Mouse (Mus musculus): ENCODE results near the gene Olfr519.

Olfr519 gene

DNA sequence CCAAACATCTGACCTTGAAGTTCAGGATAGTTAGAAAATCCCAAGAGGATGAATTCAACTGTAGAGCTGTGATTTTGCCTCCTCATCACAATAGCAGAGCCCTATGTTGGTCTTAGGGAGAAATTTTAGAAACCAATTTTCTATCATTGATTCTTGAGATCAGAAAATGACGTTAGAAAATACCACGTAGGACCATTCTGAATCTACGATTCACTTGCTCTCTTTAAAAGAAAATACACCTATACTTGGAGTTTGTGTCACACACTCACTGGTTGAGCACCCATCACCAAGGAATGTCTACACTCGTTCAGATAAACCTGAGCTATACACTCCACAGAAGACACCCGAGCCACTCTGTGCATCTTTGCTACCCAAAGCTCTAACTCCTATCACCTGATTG is at the start of gene Olfr519:
Gene Olfr519, minus strand, starts transcription at position 101 of the 400 bp plus-strand sequence.
- DNase-seq (ENCODE audit: low spot score), result no peak

DNA sequence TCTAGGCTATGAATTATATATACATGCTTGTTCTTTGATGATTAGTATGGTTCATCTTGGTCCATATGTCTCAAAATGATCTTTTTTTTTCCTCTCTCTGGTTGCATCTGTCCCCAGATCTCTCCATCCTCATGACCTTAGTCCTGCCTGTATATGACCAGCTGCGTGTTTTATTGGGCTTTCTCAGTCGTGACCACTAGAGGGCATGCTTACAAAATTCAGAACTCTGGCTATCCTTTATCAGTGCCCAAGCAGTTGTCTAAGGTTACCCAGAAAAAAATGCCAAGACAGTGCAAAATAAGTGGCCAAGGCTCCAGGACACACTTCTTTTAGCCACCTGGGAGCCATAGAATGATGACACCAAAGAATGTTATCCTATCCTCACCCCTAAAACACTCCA is 49.8 kb upstream of the Olfr519 start:
- DNase-seq (ENCODE audit: low spot score), result no peak

DNA sequence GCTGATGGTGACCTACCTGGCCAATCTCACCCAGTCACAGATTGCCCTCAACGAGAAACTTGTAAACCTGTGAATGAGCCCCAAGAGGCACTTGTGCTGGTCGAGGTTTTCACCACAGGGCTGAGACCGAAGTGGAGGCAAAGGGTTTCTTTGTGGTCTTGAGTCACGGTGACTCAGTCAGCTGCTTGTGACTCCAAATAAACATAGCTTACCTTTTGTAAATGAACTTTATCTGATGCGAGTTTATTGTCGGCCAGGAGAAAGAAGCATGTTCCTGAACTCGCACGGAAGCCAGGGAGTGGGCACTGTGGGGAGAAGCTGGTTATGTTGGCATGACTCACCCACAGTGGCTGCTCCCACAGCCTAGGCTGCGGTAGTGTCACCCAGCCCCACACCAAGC is 47.2 kb upstream of the Olfr519 start:
- no peak for DNase-seq (ENCODE audit: low spot score)

DNA sequence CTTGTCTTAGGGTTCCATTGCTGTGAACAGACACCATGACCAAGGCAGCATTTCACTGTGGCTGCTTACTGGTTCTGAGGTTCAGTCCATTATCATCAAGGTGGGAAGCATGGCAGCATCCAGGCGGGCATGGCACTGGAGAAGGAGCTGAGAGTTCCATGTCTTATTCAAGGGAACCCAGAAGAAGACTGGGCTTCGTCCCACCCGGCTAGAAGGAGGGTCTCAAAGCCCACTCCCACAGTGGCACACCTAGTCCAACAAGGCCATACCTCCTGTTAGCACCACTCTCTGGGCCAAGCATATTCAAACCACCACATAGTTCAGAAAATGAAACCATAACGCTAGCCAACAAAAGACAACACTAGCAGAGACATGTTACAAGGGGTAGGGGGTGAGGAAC is 42.4 kb upstream of the Olfr519 start:
- DNase-seq (ENCODE audit: low spot score), result no peak

DNA sequence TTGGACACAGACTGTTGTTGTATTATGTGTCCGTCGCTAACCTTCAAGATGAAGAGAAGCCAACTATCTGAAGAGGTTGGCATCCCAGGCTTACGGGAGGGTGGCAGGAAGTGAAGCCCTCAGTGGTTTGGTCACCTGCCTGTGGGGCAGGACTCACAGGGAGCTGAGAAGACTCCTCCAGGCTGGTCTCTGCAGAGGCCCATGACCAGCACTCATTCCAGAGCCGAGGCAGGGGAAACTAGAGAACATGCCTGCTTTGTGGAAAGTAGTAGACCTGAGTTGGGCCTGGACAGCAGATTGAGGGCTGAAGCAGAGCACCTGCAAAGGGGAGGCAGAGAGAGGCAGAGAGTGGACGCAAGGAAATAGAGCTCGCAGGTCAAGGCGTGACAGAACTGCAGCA is 41.2 kb upstream of the Olfr519 start:
- DNase-seq (ENCODE audit: low spot score), result no peak

DNA sequence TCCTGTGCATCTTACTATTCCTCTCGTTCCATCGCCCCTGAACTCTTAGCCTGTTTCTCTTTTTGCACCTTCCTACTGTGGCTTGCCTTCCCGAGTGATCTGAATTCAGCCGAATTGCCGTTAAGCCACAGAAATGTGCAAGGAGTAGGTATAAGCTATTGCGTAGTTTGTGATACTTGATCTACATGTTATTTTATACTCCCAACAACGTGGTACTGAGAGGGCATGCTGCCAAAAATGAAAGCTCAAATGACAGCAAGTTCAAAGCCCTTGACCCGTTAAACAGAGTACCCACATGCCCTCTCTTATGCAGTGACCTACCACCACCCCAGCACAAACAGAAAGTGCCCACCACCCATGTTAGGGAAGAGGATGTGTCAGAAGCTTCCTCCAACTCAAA is 40.6 kb upstream of the Olfr519 start:
- no peak for DNase-seq (ENCODE audit: low spot score)

DNA sequence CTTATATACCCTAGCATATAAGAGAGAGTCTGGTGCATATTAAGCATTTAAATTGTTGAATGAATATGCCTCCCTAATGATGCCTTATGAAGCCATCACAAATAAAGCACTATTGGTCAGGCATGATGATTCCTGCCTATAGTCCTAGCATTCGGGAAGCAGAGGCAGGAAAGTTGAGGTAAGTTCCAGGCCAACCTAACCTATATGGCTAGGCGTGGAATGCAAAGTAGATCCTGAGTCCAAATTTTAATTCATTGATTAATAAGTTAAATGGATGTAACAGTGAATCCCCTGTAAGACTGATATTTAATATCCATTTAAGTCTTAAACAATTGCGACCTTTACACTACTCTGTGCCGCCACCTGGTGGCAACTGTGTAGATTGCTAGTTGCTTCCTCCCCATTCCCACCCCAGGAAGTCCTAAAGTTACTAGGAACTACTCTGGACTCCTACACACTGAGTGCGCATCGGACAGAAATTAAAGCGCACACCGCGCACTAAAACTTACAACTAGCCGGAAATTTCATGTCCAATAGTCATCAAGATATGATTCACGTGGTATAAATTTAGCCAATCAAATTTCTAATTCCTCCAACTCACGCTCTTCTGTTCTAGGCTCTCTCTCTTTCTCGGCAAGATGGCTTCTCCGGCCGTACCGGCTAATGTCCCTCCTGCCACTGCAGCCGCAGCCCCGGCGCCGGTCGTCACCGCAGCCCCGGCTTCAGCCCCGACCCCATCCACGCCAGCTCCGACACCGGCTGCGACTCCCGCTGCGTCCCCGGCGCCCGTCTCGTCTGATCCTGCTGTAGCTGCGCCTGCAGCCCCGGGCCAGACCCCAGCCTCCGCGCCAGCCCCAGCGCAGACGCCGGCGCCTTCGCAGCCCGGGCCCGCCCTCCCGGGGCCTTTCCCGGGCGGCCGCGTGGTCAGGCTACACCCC is 39.8 kb upstream of the Olfr519 start, which contains the start of gene Eif3f:
Gene Eif3f, plus strand, starts transcription at position 624 of the 938 bp plus-strand sequence.
- peak; percentile 87 for DNase-seq (ENCODE audit: low spot score)

DNA sequence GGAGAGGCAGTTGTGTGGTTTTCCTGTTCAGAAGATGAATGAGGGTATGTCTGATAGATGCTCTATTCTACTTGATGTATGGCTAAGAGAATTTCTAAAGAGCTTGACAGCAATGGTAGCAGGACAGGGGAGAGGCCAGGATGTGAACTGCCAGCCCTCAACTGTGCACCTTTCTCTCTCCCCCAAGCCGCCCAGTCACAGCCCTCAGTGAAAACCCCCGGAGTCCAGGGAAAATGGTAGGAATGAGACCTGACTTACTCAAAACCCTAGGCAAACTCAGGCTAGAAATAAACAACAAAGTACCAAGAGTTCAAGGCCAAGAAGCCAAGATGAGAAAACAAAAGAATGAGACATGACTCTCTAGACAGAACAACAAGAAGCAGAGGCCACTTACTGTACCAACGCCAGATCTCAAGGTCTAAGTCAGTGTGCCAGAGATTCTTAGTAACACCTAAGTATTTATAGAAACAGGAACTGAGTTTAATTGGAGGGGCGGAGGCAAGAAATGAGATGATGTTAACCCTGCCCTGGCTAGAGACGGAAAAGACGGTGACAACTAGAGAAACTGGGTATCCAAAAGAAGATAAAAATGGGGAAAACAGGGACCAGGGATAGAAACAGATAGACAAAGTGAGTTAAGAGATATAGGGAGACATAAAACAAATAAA is 35.6 kb upstream of the Olfr519 start, which contains the start of gene Nlrp10:
Gene Nlrp10, minus strand, starts transcription at position 453 of the 668 bp plus-strand sequence.
- DNase-seq (ENCODE audit: low spot score), result no peak

DNA sequence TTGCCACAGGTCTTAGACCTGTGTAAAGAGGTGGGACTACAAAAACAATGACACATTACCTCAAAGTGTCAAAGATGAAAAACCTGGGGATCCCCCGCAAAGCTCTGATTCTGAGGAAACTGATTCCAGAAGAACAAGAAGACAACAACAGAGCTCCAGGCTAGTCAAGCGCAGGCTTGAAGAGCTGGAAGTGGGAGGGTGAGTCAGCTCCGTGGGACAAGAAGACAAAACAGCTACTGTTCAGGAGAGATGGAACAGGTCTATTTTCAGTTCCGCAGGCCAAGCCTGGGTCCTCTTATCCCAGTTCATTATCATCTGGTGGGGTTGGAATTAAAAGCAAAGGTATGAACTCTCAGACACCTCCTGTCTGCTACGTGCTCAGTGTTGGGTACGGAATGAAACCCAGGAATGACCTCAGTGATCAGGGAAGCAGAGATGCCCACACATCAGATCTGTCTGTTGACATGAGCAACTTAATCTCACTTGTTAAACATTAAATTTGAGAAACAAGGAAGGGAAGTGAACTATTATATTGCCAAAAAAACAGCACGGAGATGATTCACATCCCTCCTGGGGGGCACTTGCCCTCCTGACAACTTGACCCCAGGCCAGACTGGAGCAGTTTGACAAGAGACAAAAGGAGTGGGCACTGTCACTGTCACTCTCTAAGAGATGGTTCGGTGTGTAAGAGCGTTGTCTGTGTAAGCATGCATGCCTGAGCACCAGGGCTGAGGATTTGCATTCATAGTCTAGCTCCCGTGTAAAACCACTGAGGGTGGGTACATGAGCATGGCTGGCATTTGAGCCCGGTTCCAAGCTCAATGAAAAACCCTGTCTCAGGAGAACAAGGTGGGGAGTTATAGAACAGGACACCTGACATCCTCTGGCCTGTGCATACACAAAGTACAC is 34.3 kb upstream of the Olfr519 start:
- DNase-seq (ENCODE audit: low spot score), result no peak

DNA sequence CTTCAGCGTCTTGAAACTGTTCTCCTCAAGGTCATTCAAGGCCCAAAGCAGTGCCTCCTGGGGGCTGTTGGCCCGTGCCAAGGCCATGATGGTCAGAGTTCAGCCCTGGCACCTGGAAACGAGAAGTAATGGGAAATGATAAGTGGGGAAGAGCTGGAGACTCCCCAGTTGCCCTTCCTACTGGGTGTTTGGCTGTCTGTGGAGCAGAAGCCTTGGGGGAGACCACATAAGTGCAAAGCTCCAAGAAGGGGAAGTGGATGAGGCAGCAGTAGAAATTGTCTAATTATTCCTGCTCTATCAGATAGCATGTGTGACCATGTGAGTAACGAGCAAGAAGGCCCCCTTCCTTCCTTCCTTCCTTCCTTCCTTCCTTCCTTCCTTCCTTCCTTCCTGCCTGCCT is 32.8 kb upstream of the Olfr519 start:
- no peak for DNase-seq (ENCODE audit: low spot score)

DNA sequence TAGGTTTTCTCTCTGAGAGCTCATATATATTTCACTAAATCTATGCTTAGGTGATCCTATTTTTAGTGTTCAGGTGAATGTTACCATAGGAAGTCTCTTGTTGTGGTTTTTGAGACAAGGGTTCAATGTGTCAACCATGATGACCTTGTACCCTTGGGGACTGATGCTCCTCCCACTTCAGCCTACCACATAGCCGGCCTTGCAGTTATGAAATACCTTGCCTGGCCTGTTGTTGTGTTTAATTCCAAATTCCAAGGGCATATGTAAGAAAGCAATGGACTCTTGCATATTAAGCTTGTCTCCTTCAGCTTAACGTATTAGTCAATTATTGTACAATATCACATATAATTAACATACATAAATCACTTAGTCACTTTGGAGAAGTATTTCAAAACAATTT is 9.7 kb upstream of the Olfr519 start:
- DNase-seq (ENCODE audit: low spot score), result no peak

DNA sequence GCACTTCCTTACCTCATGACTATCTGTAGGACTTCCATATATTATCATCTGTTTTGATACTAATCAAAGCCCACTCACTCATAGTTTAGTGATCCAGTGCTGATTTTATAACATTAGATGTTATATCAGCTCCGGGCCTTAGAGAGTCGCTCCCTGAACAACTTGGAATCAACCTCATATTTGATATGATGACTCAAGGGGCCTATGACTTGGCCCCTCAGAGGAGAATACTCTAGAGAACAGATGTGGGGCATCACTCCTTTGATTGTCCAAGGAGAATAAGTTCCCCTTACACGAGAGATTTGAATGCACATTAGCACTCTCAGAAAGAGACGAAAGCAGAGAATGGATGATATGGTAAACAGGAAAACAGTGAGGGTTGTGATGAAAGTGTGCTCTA is 9.3 kb downstream of the Olfr519 start, which contains the start of gene Olfr518:
Gene Olfr518, minus strand, starts transcription at position 101 of the 400 bp plus-strand sequence.
- no peak for DNase-seq (ENCODE audit: low spot score)

DNA sequence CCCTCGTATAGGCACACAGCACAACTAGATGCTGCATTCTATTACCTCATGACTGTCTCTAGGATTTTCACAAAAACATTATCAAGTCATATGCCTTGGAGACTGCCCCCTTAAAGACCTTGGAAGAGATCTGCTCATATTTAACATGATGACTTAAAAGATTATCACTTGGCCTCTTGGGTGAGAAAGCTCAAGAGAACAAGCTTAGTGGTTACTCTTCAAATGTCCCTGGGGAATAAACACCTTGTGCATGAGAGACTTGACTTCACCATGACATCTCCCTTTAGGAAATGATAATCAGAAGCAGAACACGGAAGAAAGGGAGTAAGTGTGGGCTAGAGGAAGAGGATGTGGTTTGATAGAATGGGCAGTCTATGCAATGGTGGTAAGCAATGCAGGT is 21.9 kb downstream of the Olfr519 start, which contains the start of gene Olfr517:
Gene Olfr517, minus strand, starts transcription at position 101 of the 400 bp plus-strand sequence.
- DNase-seq (ENCODE audit: low spot score), result no peak

DNA sequence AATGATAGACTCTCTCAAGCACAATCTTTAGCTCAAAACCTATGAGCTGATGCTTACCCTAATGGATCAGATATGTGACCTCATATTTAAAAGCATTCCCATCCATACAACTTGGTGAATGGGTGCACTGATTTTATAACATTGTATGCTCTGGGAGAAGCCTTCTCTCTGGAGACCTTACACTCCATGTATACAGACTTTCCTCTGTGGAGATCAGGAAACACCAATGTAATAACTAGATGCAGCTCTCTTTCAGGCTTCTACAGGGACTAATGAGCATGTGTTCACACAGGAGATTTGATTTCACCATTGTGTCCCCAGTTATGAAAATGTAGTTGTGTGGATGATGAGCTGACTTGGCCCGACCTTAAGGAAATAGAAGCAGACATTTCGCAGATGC is 43.8 kb downstream of the Olfr519 start, which contains the start of gene Olfr516:
Gene Olfr516, minus strand, starts transcription at position 101 of the 400 bp plus-strand sequence.
- DNase-seq (ENCODE audit: low spot score), result no peak
